Mouse (Mus musculus) B cell, adult 2 months (primary cell): Measurements from ENCODE around the gene Lsm10.

ENCODE experiments used
- DNase-seq, 2 experiments: peaks; one replicate each; pipeline ENCODE4 v3.0.0; 2022

The Lsm10 gene

GRCm38 (mm10) chr4:126120506-126120905 is 24.1 kb downstream of the Lsm10 start:
- DNase-seq, result no peak

DNA sequence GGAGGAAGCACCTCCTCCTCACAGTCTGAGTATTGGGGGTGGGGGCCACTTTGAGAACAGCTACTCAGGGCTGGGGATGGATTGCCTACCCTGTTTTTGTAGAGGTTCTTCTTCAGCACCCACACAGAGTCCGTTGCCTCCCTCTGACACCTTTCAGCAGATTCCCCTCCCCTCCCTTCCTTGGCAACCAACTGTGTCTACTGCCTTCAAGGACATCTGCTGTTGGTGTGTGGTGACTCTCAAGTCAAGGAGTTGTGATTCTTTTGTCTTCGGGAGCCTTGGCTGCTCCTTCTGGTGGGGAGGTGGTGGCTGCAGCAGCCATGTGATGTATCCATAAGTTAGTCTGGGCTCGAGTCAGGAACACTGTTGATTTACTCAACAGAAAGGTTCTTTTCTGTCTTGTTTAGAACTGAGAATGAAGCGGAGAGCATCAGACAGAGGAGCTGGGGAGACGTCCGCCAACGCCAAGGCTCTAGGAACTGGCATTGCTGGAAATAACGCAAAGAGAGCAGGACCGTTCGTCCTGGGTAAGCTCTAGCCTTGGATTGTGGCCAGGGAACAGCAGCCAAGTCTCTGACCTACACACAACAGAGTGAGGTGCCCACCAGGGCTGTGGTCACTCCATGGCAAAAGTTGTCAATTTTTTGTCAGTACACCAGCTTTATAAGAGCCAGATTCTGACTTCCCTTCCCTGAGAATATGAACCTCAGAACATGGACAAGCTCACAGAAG is 27.1 kb downstream of the Lsm10 start:
- DNase-seq, result no peak

GRCm38 (mm10) chr4:126130502-126130901 is 34.1 kb downstream of the Lsm10 start:
- DNase-seq, result no peak

DNA sequence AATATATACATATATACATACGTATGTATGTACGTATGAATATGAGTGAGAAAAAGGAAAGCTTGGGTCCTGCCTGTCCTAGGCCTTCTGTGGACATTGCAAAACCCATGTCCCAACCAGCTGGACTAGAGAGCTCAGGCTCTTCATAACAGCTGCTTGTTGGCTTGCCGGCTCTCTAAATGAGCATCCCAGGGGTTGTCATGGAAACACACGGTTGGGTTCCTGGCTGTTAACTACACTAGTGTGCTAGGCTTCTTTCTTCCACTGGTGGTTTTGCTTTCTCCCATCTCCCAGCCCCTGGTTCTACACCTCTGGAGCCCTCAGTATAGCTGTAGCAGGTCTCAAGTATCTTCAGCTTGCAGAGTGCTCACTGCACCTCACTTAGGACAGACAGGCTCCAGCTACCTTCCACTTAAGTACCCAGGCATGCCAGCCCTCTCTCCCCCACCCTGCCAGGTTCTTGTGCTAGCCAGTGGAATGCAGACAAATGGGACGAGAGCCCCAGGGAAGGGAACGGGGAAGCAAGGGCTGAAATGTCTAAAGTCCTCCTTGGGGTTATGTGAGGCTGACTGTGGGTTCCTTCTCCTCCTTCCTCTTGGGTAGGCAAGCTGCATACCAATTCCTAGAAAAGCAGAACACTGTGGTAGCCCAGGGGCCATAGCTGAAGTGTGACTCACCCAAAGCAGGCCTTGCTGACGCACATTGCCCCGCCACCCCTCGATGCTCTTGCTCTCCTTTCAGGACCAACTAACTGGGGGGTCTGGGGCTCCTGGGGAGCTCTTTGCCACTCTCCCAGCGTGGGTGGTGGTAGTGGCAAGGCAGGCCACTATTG is 35.1 kb downstream of the Lsm10 start:
- DNase-seq, result no peak

- no peak for DNase-seq
Measured at GRCm38 (mm10) chr4:126132636-126133264, 36.3 kb downstream of the Lsm10 start.

- DNase-seq, result no peak
Measured at GRCm38 (mm10) chr4:126134236-126134635, 37.8 kb downstream of the Lsm10 start.

GRCm38 (mm10) chr4:126134639-126135038 is 38.2 kb downstream of the Lsm10 start:
- DNase-seq, result no peak

DNA sequence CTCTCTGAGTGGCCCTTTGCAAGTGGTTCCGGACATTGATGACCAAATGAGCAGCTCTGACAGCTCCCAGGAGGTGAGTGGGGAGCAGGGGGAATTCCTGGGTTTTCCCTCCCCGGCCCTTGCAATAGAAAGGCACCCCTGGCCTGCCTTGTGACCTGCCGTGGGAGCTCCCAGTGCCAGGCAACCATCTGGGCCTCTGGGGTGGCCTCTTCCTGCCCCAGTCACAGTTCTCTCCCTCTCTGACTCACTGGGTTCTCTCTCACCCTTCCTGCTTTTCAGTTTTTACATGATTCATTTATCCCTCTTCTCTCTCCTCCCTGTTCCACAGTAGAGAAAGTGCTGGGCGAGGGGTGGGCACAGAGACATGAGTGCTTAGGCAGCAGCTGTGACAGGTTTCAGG is 41.4 kb downstream of the Lsm10 start:
- DNase-seq, result no peak

DNA sequence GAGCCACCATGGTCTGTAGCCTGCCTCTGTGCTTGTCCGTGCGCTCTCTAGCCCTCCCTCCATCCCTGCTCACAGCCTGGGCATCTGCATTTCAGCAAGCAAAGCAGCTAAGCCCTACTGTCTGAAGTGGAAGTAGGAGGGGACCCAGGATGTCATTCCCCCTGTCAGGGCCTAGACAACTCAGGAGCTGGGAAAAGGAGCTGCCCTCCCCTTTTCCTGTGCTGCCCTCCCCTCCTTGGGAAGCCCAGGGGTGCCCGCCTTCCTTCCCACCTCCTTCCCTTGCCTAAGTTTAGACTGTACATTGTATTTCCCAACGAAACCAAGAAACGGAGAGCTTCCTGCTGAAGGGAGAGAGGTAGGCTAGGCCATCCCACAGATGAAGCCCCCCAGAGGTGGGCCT is 44.6 kb downstream of the Lsm10 start:
- DNase-seq, result no peak

DNA sequence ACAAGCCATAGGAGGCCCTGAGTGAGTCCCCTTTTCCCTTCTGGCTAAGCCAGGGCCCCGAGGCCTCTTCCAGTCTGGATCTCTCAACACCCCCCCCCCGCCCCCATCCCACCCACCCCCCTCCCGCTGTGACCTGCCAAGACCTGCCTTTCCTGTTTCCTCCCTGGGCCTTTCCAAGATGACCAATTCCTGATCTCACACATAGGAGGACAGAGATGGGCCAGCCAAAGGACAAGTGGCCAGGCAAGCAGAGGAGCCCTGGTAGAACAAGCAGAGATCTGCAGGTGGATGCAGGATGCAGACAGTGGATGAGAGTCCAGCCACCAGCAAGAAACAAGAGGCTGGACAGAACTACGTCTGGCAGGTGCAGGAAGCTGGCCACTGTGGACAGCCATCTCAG is 49.0 kb downstream of the Lsm10 start:
- no peak for DNase-seq

DNA sequence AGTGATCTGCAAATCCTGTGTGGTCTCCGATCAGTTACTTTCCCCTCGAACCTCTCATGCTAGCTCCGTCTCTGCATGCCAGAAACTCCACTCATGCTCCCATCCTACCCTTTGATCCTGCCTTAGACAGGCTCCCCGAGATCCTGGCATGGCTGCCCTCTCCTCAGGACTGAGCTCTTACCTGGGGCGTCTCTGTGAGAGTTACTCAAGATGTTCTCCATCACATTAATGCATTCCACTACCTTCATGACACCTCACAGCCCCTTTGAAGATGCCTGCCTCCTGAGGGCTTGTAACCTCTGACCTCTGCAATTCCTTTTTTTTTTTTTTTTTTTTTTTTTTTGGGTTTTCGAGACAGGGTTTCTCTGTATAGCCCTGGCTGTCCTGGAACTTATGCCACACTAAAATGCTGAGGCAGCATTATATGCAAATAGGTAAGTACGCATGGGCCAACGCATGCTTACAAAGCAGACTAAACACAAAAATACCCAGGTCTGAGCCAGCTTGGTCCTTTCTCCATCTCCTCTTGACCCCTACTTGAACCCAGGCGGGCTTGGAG is 50.6 kb downstream of the Lsm10 start:
- no peak for DNase-seq

DNA sequence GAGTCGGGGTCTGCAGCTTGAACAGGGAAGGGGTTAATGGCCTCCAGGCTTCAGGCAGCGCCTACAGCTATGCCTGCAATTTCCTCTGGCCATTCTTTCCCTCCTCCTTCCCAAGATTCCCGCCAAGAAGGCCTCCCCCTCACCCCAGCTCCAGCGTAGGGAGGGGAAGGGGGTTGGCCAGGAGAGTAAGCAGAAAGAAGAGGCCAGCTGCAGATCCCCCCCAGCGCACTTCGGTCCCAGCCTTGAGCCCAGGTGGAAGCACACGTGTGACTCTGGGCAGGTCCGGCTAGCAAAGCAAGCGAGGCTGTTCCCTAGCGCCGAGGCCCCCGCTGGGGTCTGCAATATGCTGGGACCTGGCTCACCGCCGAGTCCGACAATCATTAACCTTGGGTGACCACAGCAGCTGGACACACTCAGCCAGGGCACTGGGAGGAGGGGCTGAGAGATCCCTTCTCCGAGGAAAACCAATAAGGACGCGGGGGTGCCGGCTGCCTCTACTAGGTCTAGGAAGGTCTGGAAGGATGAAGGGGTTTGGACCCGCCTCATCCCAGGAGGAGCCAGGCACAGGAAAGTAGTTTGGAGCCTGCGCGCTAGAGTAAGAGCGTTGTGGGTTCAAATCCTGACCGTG is 51.2 kb downstream of the Lsm10 start, which contains the start of gene Eva1b:
Gene Eva1b, plus strand, starts transcription at position 212 of the 628 bp plus-strand sequence.
- no peak for DNase-seq
